Mouse (Mus musculus) limb, embryonic 15.5 days (tissue): ENCODE measurements around the gene Kctd20. TPM values are rescaled to one million over a fixed set of nuclear protein-coding genes. Genes with fewer than 3 reads are reported as not detected.
"Not testable (repeated sequence)": the region's sequence is repeated elsewhere in the genome, so short reads cannot be mapped to it uniquely, and the experiment has no call there.

ENCODE experiments used
- ATAC-seq: fragments of 200-750 bp; cut with Nextera tagmentation; 2 replicates; pipeline ENCODE4 v1.8.0; 2017; ENCODE audit warnings: low read depth, moderate TSS enrichment; ENCODE audit not compliant: insufficient number of reproducible peaks, low FRiP score, low TSS enrichment
- H3K27ac ChIP-seq: fragments of 300-500 bp; sonication (generic); 2 replicates; pipeline ENCODE4 v1.5.1; 2015; ENCODE audit warnings: moderate library complexity, mild to moderate bottlenecking, inconsistent platforms
- H3K27me3 ChIP-seq: fragments of 300-500 bp; sonication (generic); 2 replicates; pipeline ENCODE4 v1.6.1; 2015; ENCODE audit warnings: inconsistent platforms
- H3K36me3 ChIP-seq: fragments of 300-500 bp; sonication (generic); 2 replicates; pipeline ENCODE4 v1.6.1; 2015; ENCODE audit warnings: inconsistent platforms
- H3K4me1 ChIP-seq: fragments of 300-500 bp; sonication (generic); 2 replicates; pipeline ENCODE4 v1.6.1; 2015; ENCODE audit warnings: inconsistent platforms
- H3K4me2 ChIP-seq: fragments of 300-500 bp; sonication (generic); 2 replicates; pipeline ENCODE4 v1.6.1; 2015; ENCODE audit warnings: mild to moderate bottlenecking, inconsistent platforms
- H3K4me3 ChIP-seq: fragments of 300-500 bp; sonication (generic); 2 replicates; pipeline ENCODE4 v1.5.1; 2015; ENCODE audit warnings: mild to moderate bottlenecking, inconsistent platforms
- H3K9ac ChIP-seq: fragments of 300-500 bp; sonication (generic); 2 replicates; pipeline ENCODE4 v1.6.1; 2015; ENCODE audit warnings: inconsistent platforms
- H3K9me3 ChIP-seq: fragments of 300-500 bp; sonication (generic); 2 replicates; pipeline ENCODE4 v1.6.1; 2016; ENCODE audit warnings: inconsistent platforms
- WGBS: fragments of 180-500 bp; shearing (Covaris S2); methylation state at CpG from one replicate; pipeline ENCODE4 v1.1.7; 2015; 5-methylcytosine and 5-hydroxymethylcytosine counted together
- polyA plus RNA-seq: library from polyadenylated mRNA; unstranded; fragments of >200 nt; fragmentation: Nextera tagmentation; extraction: Ambion mirVana; gene quantifications from 2 replicates; pipeline ENCODE4 v1.2.1, GENCODE M21; 2015

Gene Kctd20
- polyA plus RNA-seq, 1 experiment from 2014 or later: 98.7 TPM

GRCm38 (mm10) chr17:28991286-28991685 is 39.5 kb downstream of the Kctd20 start:
- Histone ChIP-seq H3K9me3 (no peaks in the 10 kb centered on the region), H3K36me3 (peaks cover 55% of the 10 kb centered on the region), H3K4me1 (no peaks in the 10 kb centered on the region), H3K27me3 (no peaks in the 10 kb centered on the region), H3K4me2 (no peak overlapping the region), H3K27ac (no peak overlapping the region), H3K9ac (no peak overlapping the region), H3K4me3 (no peak overlapping the region)
- ATAC-seq: no peak
- WGBS: 88% methylated on average over 9 of the region's 9 CpGs

- Histone ChIP-seq H3K9me3 (no peaks in the 10 kb centered on the region), H3K27ac (no peak overlapping the region), H3K36me3 (peaks cover 54% of the 10 kb centered on the region), H3K27me3 (no peaks in the 10 kb centered on the region), H3K4me2 (no peak overlapping the region), H3K4me1 (no peaks in the 10 kb centered on the region), H3K4me3 (no peak overlapping the region), H3K9ac (no peak overlapping the region)
- no peak for ATAC-seq
- WGBS: 49% methylated on average over 7 of the region's 7 CpGs
Observed at GRCm38 (mm10) chr17:28992105-28992504, 40.4 kb downstream of the Kctd20 start.

- not testable (repeated sequence) for H3K27ac ChIP-seq, H3K27me3 ChIP-seq, H3K9me3 ChIP-seq, H3K4me1 ChIP-seq, H3K9ac ChIP-seq, H3K4me2 ChIP-seq, H3K4me3 ChIP-seq, ATAC-seq
- WGBS: 100% methylated on average over 1 of the region's 1 CpGs
- peaks cover 53% of the 10 kb centered on the region for H3K36me3 ChIP-seq
Observed at GRCm38 (mm10) chr17:28993004-28993403, 41.3 kb downstream of the Kctd20 start.

GRCm38 (mm10) chr17:28994615-28995014 is 42.9 kb downstream of the Kctd20 start:
- H3K36me3 ChIP-seq: peaks cover 55% of the 10 kb centered on the region
- 89% methylated on average over 4 of the region's 4 CpGs for WGBS
- no peak overlapping the region for H3K27ac ChIP-seq

GRCm38 (mm10) chr17:29000465-29000864 is 48.7 kb downstream of the Kctd20 start:
- no peaks in the 10 kb centered on the region; the same call in 1 of the 2 replicates for H3K4me1 ChIP-seq
- no peak overlapping the region for H3K4me3 ChIP-seq
- no peak overlapping the region for H3K27ac ChIP-seq
- no peaks in the 10 kb centered on the region for H3K9me3 ChIP-seq
- H3K27me3 ChIP-seq: no peaks in the 10 kb centered on the region
- no peak overlapping the region for H3K4me2 ChIP-seq
- ATAC-seq: no peak
- no peak overlapping the region for H3K9ac ChIP-seq
- H3K36me3 ChIP-seq: peaks cover 41% of the 10 kb centered on the region
- WGBS: 88% methylated on average over 6 of the region's 6 CpGs

More at GRCm38 (mm10) chr17:28994615-28995014, 42.9 kb downstream of the Kctd20 start:
- Histone ChIP-seq H3K9me3 (no peaks in the 10 kb centered on the region), H3K9ac (no peak overlapping the region), H3K27me3 (no peaks in the 10 kb centered on the region), H3K4me3 (no peak overlapping the region), H3K4me2 (no peak overlapping the region), H3K4me1 (no peaks in the 10 kb centered on the region)
- ATAC-seq: no peak

GRCm38 (mm10) chr17:29003740-29004139 is 52.0 kb downstream of the Kctd20 start:
- no peak for ATAC-seq
- Histone ChIP-seq H3K9ac (no peak overlapping the region), H3K27me3 (no peaks in the 10 kb centered on the region), H3K4me3 (no peak overlapping the region), H3K9me3 (no peaks in the 10 kb centered on the region), H3K4me1 (peaks cover 15% of the 10 kb centered on the region), H3K36me3 (peaks cover 21% of the 10 kb centered on the region), H3K4me2 (no peak overlapping the region), H3K27ac (no peak overlapping the region)
- 33% methylated on average over 1 of the region's 1 CpGs for WGBS

- Histone ChIP-seq H3K36me3 (peaks cover 10% of the 10 kb centered on the region), H3K9me3 (no peaks in the 10 kb centered on the region), H3K27me3 (no peaks in the 10 kb centered on the region), H3K4me3 (no peak overlapping the region), H3K4me1 (peaks cover 15% of the 10 kb centered on the region), H3K27ac (no peak overlapping the region), H3K4me2 (no peak overlapping the region), H3K9ac (no peak overlapping the region)
- ATAC-seq: no peak
- WGBS: 92% methylated on average over 3 of the region's 3 CpGs
Observed at GRCm38 (mm10) chr17:29005002-29005401, 53.3 kb downstream of the Kctd20 start.

GRCm38 (mm10) chr17:29006812-29007211 is 55.1 kb downstream of the Kctd20 start:
- Histone ChIP-seq H3K9ac (peak overlapping the region; percentile 93), H3K27me3 (no peaks in the 10 kb centered on the region), H3K4me2 (peak overlapping the region; percentile 69), H3K36me3 (no peaks in the 10 kb centered on the region), H3K4me1 (peaks cover 15% of the 10 kb centered on the region), H3K27ac (peak overlapping the region; percentile 87), H3K4me3 (peak overlapping the region; percentile 91), H3K9me3 (no peaks in the 10 kb centered on the region)
- WGBS: 8% methylated on average over 7 of the region's 7 CpGs
- no peak for ATAC-seq

GRCm38 (mm10) chr17:29007243-29007640 is 55.5 kb downstream of the Kctd20 start:
- H3K27me3 ChIP-seq: no peaks in the 10 kb centered on the region
- H3K4me1 ChIP-seq: peaks cover 15% of the 10 kb centered on the region
- H3K9me3 ChIP-seq: no peaks in the 10 kb centered on the region
- H3K9ac ChIP-seq: peak overlapping the region; percentile 93
- no peaks in the 10 kb centered on the region for H3K36me3 ChIP-seq
- peak overlapping the region; percentile 87 for H3K27ac ChIP-seq
- under 1% methylated on average over 19 of the region's 19 CpGs for whole genome bisulfite sequencing
- peak overlapping the region; percentile 91 for H3K4me3 ChIP-seq
- H3K4me2 ChIP-seq: peak overlapping the region; percentile 69
- 0 out of 2 replicates have a peak, but pooled peaks have one; percentile 12 for ATAC-seq

- no peaks in the 10 kb centered on the region for H3K9me3 ChIP-seq
- H3K4me2 ChIP-seq: peak within 1 kb of the TSS; percentile 69
- no peaks in the 10 kb centered on the region for H3K27me3 ChIP-seq
- H3K4me3 ChIP-seq: peak within 1 kb of the TSS; percentile 91
- H3K9ac ChIP-seq: peak within 1 kb of the TSS; percentile 93
- peaks cover 15% of the 10 kb centered on the region for H3K4me1 ChIP-seq
- under 1% methylated on average over 63 of the region's 65 CpGs for WGBS
- peak within 1 kb of the TSS; percentile 87 for H3K27ac ChIP-seq
- no peaks in the 10 kb centered on the region for H3K36me3 ChIP-seq
- peak; percentile 86 for ATAC-seq
Observed at GRCm38 (mm10) chr17:29007641-29008325, 56.0 kb downstream of the Kctd20 start, which contains the start of gene Stk38. Gene Stk38, minus strand, starts transcription at chr17:29007995.

GRCm38 (mm10) chr17:29008326-29008650 is 56.5 kb downstream of the Kctd20 start:
- peaks cover 15% of the 10 kb centered on the region for H3K4me1 ChIP-seq
- 17% methylated on average over 8 of the region's 8 CpGs for WGBS
- ATAC-seq: no peak
- H3K9me3 ChIP-seq: no peaks in the 10 kb centered on the region
- peak overlapping the region; percentile 91 for H3K4me3 ChIP-seq
- H3K27ac ChIP-seq: peak overlapping the region; percentile 87
- peak overlapping the region; percentile 69 for H3K4me2 ChIP-seq
- no peaks in the 10 kb centered on the region for H3K27me3 ChIP-seq
- H3K9ac ChIP-seq: peak overlapping the region; percentile 93; the same call in 1 of the 2 replicates
- H3K36me3 ChIP-seq: no peaks in the 10 kb centered on the region

GRCm38 (mm10) chr17:29009181-29009580 is 57.4 kb downstream of the Kctd20 start:
- Histone ChIP-seq H3K9me3 (no peaks in the 10 kb centered on the region), H3K4me3 (no peak overlapping the region), H3K36me3 (no peaks in the 10 kb centered on the region), H3K27ac (no peak overlapping the region), H3K9ac (no peak overlapping the region), H3K4me2 (no peak overlapping the region), H3K4me1 (peaks cover 16% of the 10 kb centered on the region), H3K27me3 (no peaks in the 10 kb centered on the region)
- 87% methylated on average over 4 of the region's 4 CpGs for WGBS
- no peak for ATAC-seq
